15 mouse cellular contexts compared by ENCODE assay signal in genomic region chr9:81113044-81113443, GRCm38 (mm10).
"Had no signal": no experiment of that assay in that cellular context is flagged by ENCODE, and none has a peak within 500 bp of the region (broad histone marks: within the 10 kb centered on the region; RNA-seq: fewer than 3 reads in every experiment).

No protein-coding gene starts in this region.

- H3K27me3 ChIP-seq: midbrain, embryonic 12.5 days; neural tube, embryonic 12.5 days; stomach, embryonic 15.5 days had no signal

- H3K9me3 ChIP-seq: midbrain, embryonic 10.5 days; midbrain, embryonic 12.5 days; neural tube, embryonic 12.5 days; stomach, embryonic 15.5 days had no signal

- ATAC-seq: midbrain, embryonic 16.5 days had no signal

- H3K4me2 ChIP-seq: lung, embryonic 14.5 days; midbrain, embryonic 12.5 days; neural tube, embryonic 12.5 days; stomach, embryonic 15.5 days had no signal

- DNase-seq: lung, adult 18-20 months; lung, embryonic 14.5 days; lung, postnatal 10 days; lung, postnatal 4 days; midbrain, embryonic 14.5 days; right cerebral cortex, postnatal 14 days; thymus, adult 2 months; thymus, postnatal 25 days; thymus, postnatal 4 days had no signal

- H3K9ac ChIP-seq: lung, embryonic 14.5 days; midbrain, embryonic 12.5 days; neural tube, embryonic 12.5 days; stomach, embryonic 15.5 days had no signal

- H3K4me3 ChIP-seq: midbrain, embryonic 10.5 days; midbrain, embryonic 12.5 days; neural tube, embryonic 12.5 days; stomach, embryonic 15.5 days had no signal

- H3K36me3 ChIP-seq: midbrain, embryonic 10.5 days; midbrain, embryonic 12.5 days; neural tube, embryonic 12.5 days; stomach, embryonic 15.5 days had no signal

- H3K27ac ChIP-seq: midbrain, embryonic 10.5 days; midbrain, embryonic 12.5 days; neural tube, embryonic 12.5 days; stomach, embryonic 15.5 days; stomach, postnatal 0 days had no signal

- H3K4me1 ChIP-seq: midbrain, embryonic 10.5 days; midbrain, embryonic 12.5 days; neural tube, embryonic 12.5 days; stomach, embryonic 15.5 days had no signal
